Mouse (Mus musculus) erythroblast, embryonic 14.5 days (primary cell): ENCODE results near the gene Golgb1. TPM values are rescaled to one million over a fixed set of nuclear protein-coding genes. Genes with fewer than 3 reads are reported as not detected.

Experiments used
- H3K27me3 ChIP-seq: 2 replicates; pipeline ENCODE4 v1.6.1; 2012; ENCODE audit warnings: inconsistent platforms; ENCODE audit not compliant: control insufficient read depth
- H3K36me3 ChIP-seq: 2 replicates; pipeline ENCODE4 v1.6.1; 2012; ENCODE audit warnings: mild to moderate bottlenecking, inconsistent platforms; ENCODE audit not compliant: control insufficient read depth
- H3K4me1 ChIP-seq: 2 replicates; pipeline ENCODE4 v1.6.1; 2012; ENCODE audit warnings: inconsistent platforms; ENCODE audit not compliant: control insufficient read depth
- H3K4me3 ChIP-seq: replicated peaks from 2 replicates; pipeline ENCODE3; 2012; ENCODE audit warnings: moderate library complexity, mild to moderate bottlenecking, inconsistent platforms
- H3K9me3 ChIP-seq: 2 replicates; pipeline ENCODE4 v1.6.1; 2012; ENCODE audit warnings: low read length, inconsistent platforms, mixed read lengths; ENCODE audit not compliant: control insufficient read depth
- GATA1 ChIP-seq: IDR thresholded peaks from 2 replicates; pipeline ENCODE4 v1.6.1; 2012; ENCODE audit warnings: low read length, inconsistent platforms, mixed read lengths
- TAL1 ChIP-seq: IDR thresholded peaks from 3 replicates; pipeline ENCODE4 v1.6.1; 2012; ENCODE audit warnings: low read length, inconsistent platforms, mixed read lengths
- polyA plus RNA-seq: library from polyadenylated mRNA; stranded (reverse); fragments of >175 nt; gene quantifications from 2 replicates; pipeline ENCODE4 v1.2.3, GENCODE M21; 2012

The Golgb1 gene
- polyA plus RNA-seq, 1 experiment = 1.5 TPM

DNA sequence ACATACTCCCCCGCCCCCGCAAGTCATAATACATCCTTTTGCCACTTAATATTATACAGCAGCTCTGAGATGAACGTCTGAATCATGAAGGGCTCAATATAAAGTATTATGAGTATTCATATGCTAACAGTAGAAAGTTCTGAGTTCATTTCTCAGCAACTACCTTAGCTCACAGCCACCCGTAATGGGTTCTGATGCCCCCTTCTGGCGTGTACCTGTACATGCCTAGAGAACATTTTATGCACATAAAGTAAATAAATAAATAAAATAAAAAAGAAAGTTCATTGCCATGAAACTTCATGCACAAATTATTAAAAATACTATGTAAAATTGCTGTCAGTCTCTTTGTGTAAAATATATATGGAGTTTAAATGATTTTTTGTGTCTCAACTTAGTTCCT lies 2.4 kb downstream of the Golgb1 start:
- Histone ChIP-seq H3K4me1 (peaks cover 45% of the 10 kb centered on the region), H3K9me3 (no peaks in the 10 kb centered on the region), H3K36me3 (peaks cover 4% of the 10 kb centered on the region), H3K27me3 (no peaks in the 10 kb centered on the region), H3K4me3 (no peak overlapping the region)
- TF ChIP-seq TAL1 (no peak), GATA1 (no peak)

DNA sequence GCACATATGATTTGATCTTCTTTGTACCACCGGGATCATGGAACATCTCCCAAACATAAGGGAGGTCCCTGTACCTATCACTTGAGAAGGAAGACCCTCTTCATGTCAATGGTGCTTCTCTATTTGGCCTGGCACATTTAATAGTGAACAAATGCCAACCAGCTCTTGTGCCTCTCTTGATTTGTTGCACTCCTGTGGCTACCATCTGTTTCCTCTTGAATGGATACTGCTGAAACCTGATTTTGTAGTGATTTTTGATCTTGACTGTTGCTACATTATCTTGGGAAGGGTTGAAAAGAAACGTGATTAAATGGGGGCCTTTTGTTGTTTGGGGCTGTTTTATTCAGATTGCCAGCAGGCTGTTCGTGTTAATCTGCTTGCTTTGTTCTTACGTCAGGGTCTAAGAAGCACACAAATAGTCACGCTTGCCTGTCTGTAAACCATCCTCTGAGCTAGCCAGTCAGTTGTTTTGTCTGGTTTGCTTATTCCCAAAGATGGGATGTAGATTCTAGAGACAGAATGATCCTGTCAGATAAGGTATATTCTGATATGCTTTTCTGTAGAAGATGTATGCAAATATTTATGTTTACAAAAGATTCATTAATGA lies 7.9 kb downstream of the Golgb1 start:
- no peaks in the 10 kb centered on the region for H3K9me3 ChIP-seq
- H3K4me3 ChIP-seq = no peak overlapping the region
- no peaks in the 10 kb centered on the region for H3K27me3 ChIP-seq
- H3K4me1 ChIP-seq = peaks cover 33% of the 10 kb centered on the region
- peaks cover 27% of the 10 kb centered on the region for H3K36me3 ChIP-seq
- TF ChIP-seq GATA1 (no peak), TAL1 (no peak)

DNA sequence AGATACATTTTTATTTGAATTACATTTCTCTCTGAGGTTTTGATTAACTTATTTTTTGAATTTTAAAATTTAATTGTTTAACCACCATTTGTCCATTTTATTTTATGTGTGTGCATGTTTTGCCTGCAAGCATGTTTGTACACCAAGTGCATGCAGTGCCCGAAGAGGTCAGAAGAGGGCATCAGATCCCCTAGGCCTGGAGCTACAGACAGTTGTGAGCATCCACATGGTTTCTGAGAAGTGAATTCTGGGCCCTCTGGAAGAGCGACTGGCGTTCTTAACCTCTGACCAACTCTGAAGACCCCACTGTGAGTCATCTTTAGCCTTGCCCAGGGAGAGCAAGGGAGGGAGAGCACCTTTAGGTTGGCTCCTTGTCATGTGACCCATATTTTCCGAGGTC lies 9.9 kb downstream of the Golgb1 start:
- Histone ChIP-seq H3K4me1 (peaks cover 38% of the 10 kb centered on the region), H3K27me3 (no peaks in the 10 kb centered on the region), H3K36me3 (peaks cover 42% of the 10 kb centered on the region), H3K4me3 (no peak overlapping the region), H3K9me3 (no peaks in the 10 kb centered on the region)
- TF ChIP-seq TAL1 (no peak), GATA1 (no peak)

DNA sequence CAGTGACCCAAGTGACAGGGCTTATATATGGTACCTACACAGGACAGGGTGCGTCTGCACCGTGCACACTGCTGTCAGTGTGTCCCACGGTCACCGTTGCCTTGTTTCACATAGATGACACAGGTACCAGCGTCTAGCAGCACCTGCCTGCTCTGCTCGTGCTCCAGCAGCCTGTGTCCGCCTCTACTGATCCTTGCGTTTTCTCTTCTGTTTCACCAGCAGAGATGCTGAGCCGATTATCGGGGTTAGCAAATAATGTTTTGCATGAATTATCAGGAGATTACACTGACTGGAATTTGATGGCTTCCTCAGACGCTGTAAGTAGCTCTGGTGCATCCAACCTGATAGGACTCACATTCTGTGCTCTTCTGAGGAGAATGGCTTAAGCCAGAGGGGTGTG lies 11.0 kb downstream of the Golgb1 start:
- no peak for TF ChIP-seq GATA1
- TF ChIP-seq TAL1 = no peak
- Histone ChIP-seq H3K4me3 (no peak overlapping the region), H3K9me3 (no peaks in the 10 kb centered on the region), H3K4me1 (peaks cover 41% of the 10 kb centered on the region), H3K36me3 (peaks cover 44% of the 10 kb centered on the region), H3K27me3 (no peaks in the 10 kb centered on the region)

DNA sequence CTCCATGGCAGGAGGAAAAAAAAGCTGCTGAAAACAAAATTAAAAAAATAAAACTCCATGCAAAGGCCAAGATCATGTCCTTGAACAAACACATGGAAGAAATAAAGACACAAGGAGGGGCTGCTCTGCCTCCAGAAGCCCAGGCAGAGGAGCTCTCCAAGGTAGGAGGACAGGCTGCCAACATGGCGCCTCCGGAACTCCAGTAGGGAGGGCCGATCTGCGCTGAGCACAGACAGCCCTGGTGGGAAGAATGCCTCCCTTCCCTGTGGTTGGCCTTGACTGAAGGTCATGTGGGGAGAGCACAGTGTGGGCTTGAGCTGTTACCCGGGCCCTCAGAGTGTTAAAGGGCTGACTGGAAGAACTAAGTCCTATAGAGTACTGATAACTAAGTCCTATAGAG lies 12.6 kb downstream of the Golgb1 start:
- no peak overlapping the region for H3K4me3 ChIP-seq
- H3K36me3 ChIP-seq = peaks cover 58% of the 10 kb centered on the region
- no peaks in the 10 kb centered on the region for H3K9me3 ChIP-seq
- H3K4me1 ChIP-seq = peaks cover 55% of the 10 kb centered on the region
- no peaks in the 10 kb centered on the region for H3K27me3 ChIP-seq
- no peak for TF ChIP-seq TAL1
- no peak for TF ChIP-seq GATA1

DNA sequence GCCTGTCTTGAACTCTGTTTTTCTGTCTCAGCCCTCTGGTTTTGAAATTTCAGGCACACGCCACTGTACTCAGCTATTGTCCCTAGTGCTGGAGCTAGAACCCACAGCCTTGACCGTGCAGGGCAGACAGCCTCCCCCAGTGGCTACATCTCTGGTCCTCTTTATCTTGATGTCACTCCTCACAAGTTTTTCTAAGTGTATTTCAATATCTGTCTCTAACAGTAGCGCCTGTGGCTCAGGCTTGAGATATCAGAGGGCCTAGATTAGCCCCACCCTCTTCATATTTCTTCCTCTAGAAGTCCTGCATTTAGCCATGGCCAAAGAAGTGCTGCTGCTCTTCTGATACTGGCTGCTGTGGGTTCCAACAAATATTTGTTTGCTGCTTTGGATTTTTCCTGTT lies 15.6 kb downstream of the Golgb1 start:
- Histone ChIP-seq H3K36me3 (peaks cover 83% of the 10 kb centered on the region), H3K4me3 (peak overlapping the region; percentile 47), H3K4me1 (peaks cover 80% of the 10 kb centered on the region), H3K27me3 (no peaks in the 10 kb centered on the region), H3K9me3 (no peaks in the 10 kb centered on the region)
- TF ChIP-seq TAL1 = peak; percentile 96
- TF ChIP-seq GATA1 = peak; percentile 98

DNA sequence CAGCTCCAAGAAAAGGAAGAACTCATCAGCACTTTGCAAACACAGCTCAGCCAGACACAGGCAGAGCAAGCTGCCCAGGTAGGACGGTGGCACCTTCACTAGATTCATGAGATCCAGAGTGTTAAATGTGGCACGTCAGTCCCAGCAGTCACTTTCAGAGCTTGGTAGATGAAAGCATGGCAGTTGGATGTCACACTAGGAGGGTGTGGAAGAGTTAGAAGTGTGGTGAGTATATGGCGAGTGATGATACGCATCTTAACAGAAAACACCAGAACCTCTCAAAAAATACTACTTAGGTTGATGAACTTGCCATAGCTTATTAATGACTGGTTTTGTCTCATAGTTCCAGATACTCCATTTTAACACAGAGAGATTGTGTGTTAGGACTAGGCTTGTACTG lies 16.5 kb downstream of the Golgb1 start:
- Histone ChIP-seq H3K27me3 (no peaks in the 10 kb centered on the region), H3K4me1 (peaks cover 85% of the 10 kb centered on the region), H3K4me3 (peak overlapping the region; percentile 39), H3K9me3 (no peaks in the 10 kb centered on the region), H3K36me3 (peaks cover 83% of the 10 kb centered on the region)
- TF ChIP-seq TAL1 (no peak), GATA1 (no peak)

DNA sequence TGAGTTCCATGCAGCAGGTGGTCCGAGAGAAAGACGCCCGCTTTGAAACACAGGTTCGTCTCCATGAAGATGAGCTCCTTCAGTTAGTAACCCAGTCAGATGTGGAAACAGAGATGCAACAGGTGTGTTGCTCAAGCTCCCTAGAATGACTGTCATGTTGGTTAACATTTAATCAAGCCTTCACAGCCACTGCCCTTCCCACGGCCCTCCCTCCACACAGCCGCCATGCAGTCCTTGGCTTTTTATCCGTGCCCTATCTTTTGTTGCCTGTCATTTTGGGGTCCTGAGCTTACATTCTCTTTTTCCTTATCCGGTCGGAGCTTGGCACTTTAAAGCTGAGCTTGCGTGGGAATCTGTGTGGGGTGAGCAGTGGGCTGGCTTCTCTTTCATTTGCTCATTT lies 18.4 kb downstream of the Golgb1 start:
- TF ChIP-seq GATA1 (peak; percentile 48), TAL1 (peak; percentile 44; the same call in 2 of the 3 replicates)
- peaks cover 82% of the 10 kb centered on the region for H3K36me3 ChIP-seq
- H3K27me3 ChIP-seq = no peaks in the 10 kb centered on the region
- H3K9me3 ChIP-seq = no peaks in the 10 kb centered on the region
- peak overlapping the region; percentile 37 for H3K4me3 ChIP-seq
- H3K4me1 ChIP-seq = peaks cover 86% of the 10 kb centered on the region

DNA sequence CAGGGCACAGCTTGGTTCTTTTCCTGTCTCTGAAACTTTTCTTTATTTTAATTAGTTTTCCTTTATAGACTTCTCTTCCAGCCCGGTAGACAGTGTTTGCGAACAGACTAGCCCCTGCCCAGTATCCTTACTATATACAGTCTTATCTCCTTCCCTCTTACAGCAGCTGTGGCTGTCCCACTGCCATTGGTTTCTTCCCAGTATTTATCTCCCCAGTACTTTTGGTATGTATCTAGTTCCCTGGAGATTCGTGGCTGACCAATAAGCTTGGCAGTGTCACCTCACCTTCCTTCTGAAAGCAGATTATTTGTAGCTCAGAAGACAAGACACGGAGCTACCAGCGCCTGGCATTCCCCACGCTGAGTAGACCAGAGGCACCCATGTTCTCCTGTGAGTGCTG lies 21.8 kb downstream of the Golgb1 start:
- no peak for TF ChIP-seq TAL1
- TF ChIP-seq GATA1 = no peak

DNA sequence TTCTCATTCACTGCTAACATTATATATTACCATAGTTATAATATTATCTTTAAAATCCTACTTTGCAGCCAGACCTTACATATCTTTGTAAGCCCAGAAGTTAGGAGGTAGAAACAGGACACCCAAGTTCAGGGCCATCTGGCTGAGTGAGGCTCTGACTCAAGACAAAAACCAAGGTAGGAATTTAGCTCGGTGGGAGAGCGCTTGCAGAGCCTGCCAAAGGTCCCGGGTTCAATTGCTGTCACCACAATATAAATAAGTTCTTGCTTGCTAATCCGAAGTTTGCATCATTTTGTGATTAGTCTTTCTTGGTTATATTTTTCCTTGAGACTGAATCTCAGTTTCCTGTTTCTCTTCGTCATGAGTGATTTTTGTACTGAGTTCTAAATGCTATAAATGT lies 28.2 kb downstream of the Golgb1 start:
- H3K4me1 ChIP-seq = peaks cover 8% of the 10 kb centered on the region
- peaks cover 66% of the 10 kb centered on the region for H3K36me3 ChIP-seq

More for the DNA sequence above, 21.8 kb downstream of the Golgb1 start:
- Histone ChIP-seq H3K36me3 (peaks cover 91% of the 10 kb centered on the region), H3K4me3 (no peak overlapping the region), H3K9me3 (no peaks in the 10 kb centered on the region), H3K27me3 (no peaks in the 10 kb centered on the region), H3K4me1 (peaks cover 61% of the 10 kb centered on the region)

More for the DNA sequence above, 28.2 kb downstream of the Golgb1 start:
- Histone ChIP-seq H3K9me3 (no peaks in the 10 kb centered on the region), H3K27me3 (no peaks in the 10 kb centered on the region), H3K4me3 (no peak overlapping the region)
- TF ChIP-seq GATA1 (no peak), TAL1 (no peak)
